Mouse (Mus musculus) limb, embryonic 10.5 days (tissue): ENCODE results near the gene Wars. TPM values are rescaled to one million over a fixed set of nuclear protein-coding genes. Genes with fewer than 3 reads are reported as not detected.

Source experiments
- DNase-seq: peaks from one replicate; pipeline ENCODE4 v3.0.0-alpha.2; 2017; ENCODE audit warnings: low spot score
- H3K27ac ChIP-seq: fragments of 300-500 bp; sonication (generic); 2 replicates; pipeline ENCODE4 v1.5.1; 2016; ENCODE audit warnings: mild to moderate bottlenecking
- H3K27me3 ChIP-seq: fragments of 300-500 bp; sonication (generic); 2 replicates; pipeline ENCODE4 v1.6.1; 2016; ENCODE audit warnings: low read depth, mild to moderate bottlenecking; ENCODE audit not compliant: poor library complexity, severe bottlenecking
- H3K36me3 ChIP-seq: fragments of 300-500 bp; sonication (generic); 2 replicates; pipeline ENCODE4 v1.6.1; 2016; ENCODE audit warnings: mild to moderate bottlenecking, moderate library complexity
- H3K4me1 ChIP-seq: fragments of 300-500 bp; sonication (generic); 2 replicates; pipeline ENCODE4 v1.6.1; 2016
- H3K4me3 ChIP-seq: fragments of 300-500 bp; sonication (generic); 2 replicates; pipeline ENCODE4 v1.5.1; 2016; ENCODE audit warnings: mild to moderate bottlenecking, moderate library complexity
- H3K9me3 ChIP-seq: fragments of 300-500 bp; sonication (generic); replicated peaks from 2 replicates; pipeline ENCODE4 v1.6.1; 2016; ENCODE audit warnings: mild to moderate bottlenecking
- WGBS: fragments of 180-500 bp; shearing (Covaris S2); methylation state at CpG from one replicate; pipeline ENCODE4 v1.1.7; 2016; 5-methylcytosine and 5-hydroxymethylcytosine counted together
- polyA plus RNA-seq: library from polyadenylated mRNA; unstranded; fragments of >200 nt; fragmentation: Nextera tagmentation; extraction: Ambion mirVana; gene quantifications from 2 replicates; pipeline ENCODE4 v1.2.1, GENCODE M21; 2016

Wars gene
- polyA plus RNA-seq, 1 experiment from 2014 or later: 138 TPM

- no peaks in the 10 kb centered on the region for H3K27me3 ChIP-seq
- no peak for DNase-seq
- no peak overlapping the region for H3K4me3 ChIP-seq
- no peak overlapping the region for H3K27ac ChIP-seq
- H3K9me3 ChIP-seq: no peaks in the 10 kb centered on the region
- WGBS: 86% methylated on average over 6 of the region's 6 CpGs
- H3K36me3 ChIP-seq: peaks cover 82% of the 10 kb centered on the region
- peaks cover 22% of the 10 kb centered on the region for H3K4me1 ChIP-seq
Measured at GRCm38 (mm10) chr12:108841181-108841580, 52.8 kb downstream of the Wars start.

- peak overlapping the region; percentile 79 for H3K4me3 ChIP-seq
- H3K4me1 ChIP-seq: peaks cover 47% of the 10 kb centered on the region
- H3K36me3 ChIP-seq: peaks cover 56% of the 10 kb centered on the region
- peak; percentile 42 for DNase-seq
- peak overlapping the region; percentile 88 for H3K27ac ChIP-seq
- 68% methylated on average over 7 of the region's 7 CpGs for WGBS
- H3K9me3 ChIP-seq: no peaks in the 10 kb centered on the region
- H3K27me3 ChIP-seq: 0 out of 2 replicates have a peak, but pooled peaks cover 9% of the 10 kb centered on the region
Measured at GRCm38 (mm10) chr12:108836722-108837121, 57.3 kb downstream of the Wars start.

DNA sequence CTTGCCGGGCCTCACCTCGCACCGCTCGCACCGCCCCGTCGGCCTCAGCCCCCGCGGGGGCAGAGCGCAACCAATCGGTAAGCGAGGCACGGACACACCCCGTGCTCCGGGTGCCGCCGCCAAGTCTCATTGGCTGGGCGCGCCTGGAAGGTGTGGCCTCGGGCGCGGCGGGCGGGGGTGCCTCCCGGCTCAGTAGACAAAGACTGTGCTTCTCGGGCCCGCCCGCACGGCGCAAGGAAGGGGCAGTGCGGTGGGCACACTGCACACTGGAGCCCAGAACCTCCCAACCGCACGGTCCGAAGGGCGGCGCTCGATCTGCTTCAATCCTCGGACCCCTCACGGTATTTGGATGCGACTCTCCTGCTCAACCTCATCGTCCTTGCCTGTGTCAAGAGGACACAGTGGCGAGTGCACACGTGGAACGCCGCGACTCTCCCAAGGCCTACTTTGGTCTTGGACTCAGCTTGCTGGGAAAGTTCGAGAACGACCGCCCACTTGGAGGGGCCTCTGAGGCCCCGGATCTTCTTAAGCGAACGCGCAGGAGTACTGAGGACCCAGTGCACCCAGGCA lies 58.0 kb downstream of the Wars start, which contains the start of the genes Slc25a29 and Slc25a47:
Slc25a29 (minus strand) TSS at position 44 of the 570 bp plus-strand sequence.
Slc25a47 (plus strand) TSS at position 207 of the 570 bp plus-strand sequence.
- Histone ChIP-seq H3K36me3 (peaks cover 49% of the 10 kb centered on the region), H3K4me3 (peak within 1 kb of the TSS; percentile 79), H3K9me3 (no peaks in the 10 kb centered on the region), H3K27ac (peak within 1 kb of the TSS; percentile 88), H3K27me3 (0 out of 2 replicates have a peak, but pooled peaks cover 9% of the 10 kb centered on the region), H3K4me1 (peaks cover 49% of the 10 kb centered on the region)
- WGBS: under 1% methylated on average over 53 of the region's 53 CpGs
- peak; percentile 96 for DNase-seq

GRCm38 (mm10) chr12:108835208-108835839 lies 58.6 kb downstream of the Wars start:
- H3K36me3 ChIP-seq: peaks cover 50% of the 10 kb centered on the region
- H3K27me3 ChIP-seq: 0 out of 2 replicates have a peak, but pooled peaks cover 9% of the 10 kb centered on the region
- H3K27ac ChIP-seq: peak overlapping the region; percentile 88
- under 1% methylated on average over 51 of the region's 51 CpGs for WGBS
- H3K9me3 ChIP-seq: no peaks in the 10 kb centered on the region
- H3K4me1 ChIP-seq: peaks cover 49% of the 10 kb centered on the region
- H3K4me3 ChIP-seq: peak overlapping the region; percentile 79
- DNase-seq: no peak

GRCm38 (mm10) chr12:108834786-108835185 lies 59.2 kb downstream of the Wars start:
- H3K9me3 ChIP-seq: no peaks in the 10 kb centered on the region
- peak overlapping the region; percentile 79 for H3K4me3 ChIP-seq
- H3K27ac ChIP-seq: peak overlapping the region; percentile 88; the same call in 1 of the 2 replicates
- no peak for DNase-seq
- H3K36me3 ChIP-seq: peaks cover 47% of the 10 kb centered on the region
- WGBS: 43% methylated on average over 5 of the region's 5 CpGs
- H3K27me3 ChIP-seq: 0 out of 2 replicates have a peak, but pooled peaks cover 9% of the 10 kb centered on the region
- peaks cover 49% of the 10 kb centered on the region for H3K4me1 ChIP-seq

GRCm38 (mm10) chr12:108834337-108834736 lies 59.6 kb downstream of the Wars start:
- H3K4me3 ChIP-seq: peak overlapping the region; percentile 79
- WGBS: 89% methylated on average over 3 of the region's 3 CpGs
- H3K36me3 ChIP-seq: peaks cover 44% of the 10 kb centered on the region
- H3K4me1 ChIP-seq: peaks cover 49% of the 10 kb centered on the region
- H3K27me3 ChIP-seq: 0 out of 2 replicates have a peak, but pooled peaks cover 9% of the 10 kb centered on the region
- DNase-seq: no peak
- no peaks in the 10 kb centered on the region for H3K9me3 ChIP-seq
- H3K27ac ChIP-seq: no peak overlapping the region

DNA sequence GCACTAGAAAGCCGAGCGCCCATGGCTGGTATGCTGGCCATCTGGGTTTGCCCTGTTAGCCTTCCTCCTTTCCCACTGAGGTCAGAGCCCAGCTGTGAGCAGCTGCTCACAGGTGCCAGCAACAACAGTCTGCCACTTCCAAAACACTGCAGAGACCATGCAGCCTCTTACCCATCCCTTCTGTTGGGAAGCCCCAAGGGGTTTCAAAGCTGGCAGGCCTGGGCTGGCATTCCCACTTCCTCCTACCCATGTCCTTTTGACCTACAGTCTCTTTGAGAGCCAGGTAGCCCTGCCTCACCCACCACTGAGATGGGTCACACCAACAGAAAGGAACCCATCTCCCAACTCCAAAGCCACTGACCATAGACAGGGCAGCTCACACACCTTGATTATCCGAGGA lies 60.6 kb downstream of the Wars start:
- Histone ChIP-seq H3K27me3 (0 out of 2 replicates have a peak, but pooled peaks cover 9% of the 10 kb centered on the region), H3K27ac (no peak overlapping the region), H3K36me3 (peaks cover 40% of the 10 kb centered on the region), H3K4me3 (no peak overlapping the region), H3K9me3 (no peaks in the 10 kb centered on the region), H3K4me1 (peaks cover 48% of the 10 kb centered on the region)
- 91% methylated on average over 3 of the region's 3 CpGs for WGBS
- no peak for DNase-seq

- Histone ChIP-seq H3K9me3 (no peaks in the 10 kb centered on the region), H3K27ac (no peak overlapping the region), H3K36me3 (peaks cover 40% of the 10 kb centered on the region), H3K27me3 (0 out of 2 replicates have a peak, but pooled peaks cover 9% of the 10 kb centered on the region), H3K4me3 (no peak overlapping the region), H3K4me1 (peaks cover 43% of the 10 kb centered on the region)
- WGBS: 92% methylated on average over 8 of the region's 8 CpGs
- no peak for DNase-seq
Measured at GRCm38 (mm10) chr12:108832851-108833250, 61.1 kb downstream of the Wars start.

DNA sequence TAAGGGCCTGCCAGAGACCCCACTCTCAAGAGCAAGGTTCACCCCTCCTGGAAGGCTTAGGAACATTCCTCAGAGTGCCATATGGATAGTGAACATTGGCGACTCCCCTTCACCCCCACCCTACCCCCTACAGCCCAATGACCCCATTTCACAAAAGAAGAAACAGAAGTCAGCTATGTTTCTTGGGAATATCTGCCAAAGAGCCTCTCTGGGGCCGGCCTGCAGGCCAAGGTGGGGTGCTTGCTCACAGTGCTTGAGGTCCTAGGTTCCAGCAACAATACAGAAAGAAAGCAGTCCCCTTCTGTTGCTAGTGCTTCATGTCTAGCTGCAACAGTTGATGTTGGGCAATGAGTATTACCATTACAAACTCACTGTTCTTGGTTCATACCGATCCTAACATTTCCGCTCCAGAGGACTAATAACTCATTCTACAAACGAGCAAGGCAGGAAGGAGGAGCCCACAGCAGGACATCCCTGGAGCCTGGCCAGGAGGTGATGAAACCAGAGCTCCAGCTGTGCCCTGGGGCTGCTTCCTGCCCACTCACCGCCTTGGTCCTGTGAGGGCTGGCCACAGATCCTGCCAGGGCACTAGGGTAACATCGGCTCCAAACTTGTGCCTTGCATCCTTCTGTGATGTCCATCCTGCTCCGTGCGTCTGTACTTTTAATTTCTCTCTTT lies 61.9 kb downstream of the Wars start:
- 71% methylated on average over 9 of the region's 9 CpGs for WGBS
- no peak for DNase-seq
- Histone ChIP-seq H3K4me1 (peaks cover 35% of the 10 kb centered on the region), H3K9me3 (no peaks in the 10 kb centered on the region), H3K27ac (no peak overlapping the region), H3K4me3 (no peak overlapping the region), H3K27me3 (0 out of 2 replicates have a peak, but pooled peaks cover 9% of the 10 kb centered on the region), H3K36me3 (peaks cover 40% of the 10 kb centered on the region)

DNA sequence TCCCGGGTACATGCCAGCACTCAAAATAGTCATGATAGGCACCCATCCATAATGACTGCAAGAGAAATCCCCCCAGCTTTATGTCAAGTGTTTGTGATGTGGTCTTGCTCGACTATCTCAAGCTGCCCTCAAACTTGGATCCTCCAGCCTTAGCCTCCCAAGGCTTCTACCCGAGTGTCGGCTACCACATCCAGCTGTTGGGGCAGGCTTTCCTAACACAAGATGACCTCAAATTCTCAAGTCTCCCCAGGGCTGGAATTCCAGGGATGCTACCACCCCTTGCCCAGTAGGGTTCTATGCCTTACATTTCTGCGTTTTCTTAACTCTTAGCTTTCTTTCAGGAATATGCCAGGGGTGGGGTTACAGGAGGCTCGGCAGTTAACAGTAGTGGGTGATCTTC lies 63.6 kb downstream of the Wars start:
- WGBS: 90% methylated on average over 6 of the region's 6 CpGs
- Histone ChIP-seq H3K4me3 (no peak overlapping the region), H3K9me3 (no peaks in the 10 kb centered on the region), H3K36me3 (peaks cover 55% of the 10 kb centered on the region), H3K4me1 (peaks cover 24% of the 10 kb centered on the region), H3K27me3 (0 out of 2 replicates have a peak, but pooled peaks cover 9% of the 10 kb centered on the region), H3K27ac (no peak overlapping the region)
- no peak for DNase-seq

GRCm38 (mm10) chr12:108829636-108830035 lies 64.3 kb downstream of the Wars start:
- Histone ChIP-seq H3K27ac (no peak overlapping the region), H3K4me1 (peaks cover 17% of the 10 kb centered on the region), H3K9me3 (no peaks in the 10 kb centered on the region), H3K27me3 (0 out of 2 replicates have a peak, but pooled peaks cover 7% of the 10 kb centered on the region), H3K4me3 (no peak overlapping the region), H3K36me3 (peaks cover 55% of the 10 kb centered on the region)
- 85% methylated on average over 5 of the region's 5 CpGs for WGBS
- no peak for DNase-seq

DNA sequence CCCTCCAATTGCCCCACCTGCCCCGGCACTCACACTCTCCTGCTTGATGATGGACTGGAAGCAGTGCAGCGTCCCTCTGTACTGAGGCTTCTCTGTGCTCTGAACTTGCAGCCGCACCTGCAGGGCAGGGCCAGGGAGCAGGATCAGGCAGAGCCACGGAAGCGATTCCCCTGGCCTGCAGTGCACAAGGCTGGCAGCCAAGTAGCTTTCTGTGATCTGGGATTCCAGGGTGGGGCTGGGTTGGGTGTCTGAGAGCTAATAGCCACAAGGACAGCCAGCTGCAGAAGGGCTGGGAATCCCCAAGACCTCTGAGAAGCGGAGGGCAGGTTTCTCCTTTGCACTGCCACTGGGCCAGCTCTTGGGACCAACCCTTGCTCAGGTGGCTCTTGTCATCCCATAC lies 66.3 kb downstream of the Wars start:
- Histone ChIP-seq H3K27ac (no peak overlapping the region), H3K27me3 (no peaks in the 10 kb centered on the region), H3K9me3 (no peaks in the 10 kb centered on the region), H3K36me3 (peaks cover 46% of the 10 kb centered on the region), H3K4me3 (no peak overlapping the region), H3K4me1 (peaks cover 10% of the 10 kb centered on the region)
- WGBS: 95% methylated on average over 6 of the region's 6 CpGs
- no peak for DNase-seq
